Mouse (Mus musculus): ENCODE results near the gene Ap2a1.

The Ap2a1 gene

DNA sequence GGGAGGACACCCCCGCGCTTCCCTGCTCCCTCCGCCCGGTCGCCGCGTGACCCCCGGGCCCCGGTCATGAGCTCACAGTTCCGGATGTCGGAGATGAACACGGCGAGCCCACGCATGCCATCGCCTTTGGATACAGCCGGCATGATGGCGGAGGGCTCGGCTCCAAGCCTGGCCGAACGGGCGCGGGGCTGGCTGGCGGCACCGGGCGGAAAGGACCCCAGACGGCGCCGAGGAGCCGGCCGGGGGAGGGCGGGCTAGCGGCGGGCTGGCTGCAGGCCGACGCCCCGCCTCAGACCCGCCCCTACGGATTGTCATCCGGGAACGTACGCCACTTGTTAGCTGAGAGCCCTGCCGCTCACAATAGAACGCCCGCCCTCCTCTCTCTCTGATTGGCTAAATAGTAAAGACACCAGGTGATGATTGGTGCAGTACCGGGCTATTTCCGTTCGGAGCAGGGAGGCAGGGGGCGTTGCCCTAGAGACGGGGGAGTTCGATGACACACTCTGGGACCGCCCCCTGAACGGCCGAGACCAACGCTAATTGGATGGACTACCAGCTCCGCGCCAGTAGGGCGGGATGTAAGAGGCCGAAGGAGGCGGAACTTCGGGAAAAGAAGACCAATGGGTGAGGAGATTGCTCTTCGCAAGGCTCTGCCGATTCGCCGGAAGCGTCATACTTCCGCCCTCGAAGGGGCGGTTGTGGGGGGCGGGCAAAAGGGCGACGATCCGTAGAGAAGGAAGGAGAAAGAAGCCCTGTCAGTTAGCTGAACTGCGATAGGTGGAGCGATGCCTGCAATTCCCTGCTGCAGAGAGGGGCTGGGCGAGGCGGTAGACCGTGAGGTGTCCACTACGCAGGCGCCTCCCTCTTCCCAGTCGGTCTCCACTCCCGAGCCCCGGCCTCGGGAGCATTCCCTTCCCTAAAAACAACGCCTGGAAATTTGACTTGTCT is at the start of gene Ap2a1:
Gene Ap2a1, minus strand, starts transcription at position 293 of the 948 bp plus-strand sequence.
- peak; percentile 92 for DNase-seq (ENCODE audit: low spot score)

DNA sequence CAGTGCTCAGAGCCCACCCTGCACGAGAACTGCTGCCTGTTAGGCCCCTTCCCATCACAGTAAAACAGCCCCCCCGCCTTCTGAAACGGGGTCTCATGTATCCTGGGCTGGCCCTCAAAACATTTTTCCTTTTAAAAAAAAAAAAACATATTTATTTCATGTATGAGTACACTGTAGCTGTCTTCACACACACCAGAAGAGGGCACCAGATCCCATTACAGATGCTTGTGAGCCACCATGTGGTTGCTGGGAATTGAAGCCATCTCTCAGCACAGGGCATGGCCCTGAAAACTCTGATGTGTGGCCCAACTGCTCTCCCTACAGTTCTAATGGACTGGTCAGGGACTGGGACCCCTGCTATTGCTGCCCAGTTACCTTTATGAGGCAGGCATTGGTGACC is 49.0 kb upstream of the Ap2a1 start:
- DNase-seq (ENCODE audit: low spot score): no peak

DNA sequence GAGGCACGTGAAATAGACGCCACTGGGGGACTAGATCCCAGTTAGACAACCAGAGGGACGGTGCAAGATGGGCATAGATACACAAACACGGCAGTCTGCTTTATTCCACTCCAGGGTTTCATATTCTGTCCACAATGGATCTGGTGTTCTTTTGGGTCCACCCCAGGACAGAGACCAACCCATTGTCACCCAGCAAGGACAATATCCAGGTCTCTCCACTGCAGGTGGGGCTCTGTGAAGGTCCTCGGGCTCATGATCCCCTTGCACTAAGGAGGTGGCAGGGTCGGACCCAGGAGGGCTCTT is 45.8 kb upstream of the Ap2a1 start:
- DNase-seq (ENCODE audit: low spot score): no peak

DNA sequence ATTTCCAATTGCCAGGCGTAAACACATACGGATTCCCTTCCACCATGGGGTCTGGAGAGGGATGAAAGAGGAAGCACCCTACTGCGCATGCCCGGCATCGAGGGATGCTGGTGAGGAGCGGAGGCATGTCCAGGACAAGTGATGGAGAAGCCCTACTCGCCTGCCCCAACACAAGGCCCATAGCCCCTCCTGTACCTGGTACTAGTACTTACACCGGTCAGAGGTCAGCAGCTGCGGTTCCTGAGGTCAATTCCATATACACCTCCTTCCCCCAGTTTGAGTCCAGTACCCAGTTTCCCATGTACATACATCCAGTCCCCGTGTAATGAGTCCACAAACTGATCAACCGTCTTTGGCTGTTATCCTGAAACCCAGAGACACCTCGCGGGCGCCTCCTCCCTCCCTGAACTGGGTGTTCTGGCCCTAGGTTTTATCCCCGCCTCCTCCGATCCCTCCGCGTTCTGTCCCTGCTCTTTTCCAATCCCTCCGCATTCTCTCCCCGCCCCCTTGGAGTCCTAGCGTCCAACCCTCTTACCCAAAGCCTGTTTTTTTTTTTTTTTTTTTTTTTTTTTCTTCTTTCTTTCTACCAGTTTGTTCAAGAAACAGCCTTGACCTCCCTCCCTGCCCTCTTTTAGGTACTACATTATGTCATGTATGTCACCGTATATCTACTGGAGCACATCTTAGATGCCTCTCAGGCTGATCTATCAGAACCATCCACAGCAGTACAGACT is 45.3 kb upstream of the Ap2a1 start, which contains the start of gene Cpt1c:
Gene Cpt1c, minus strand, starts transcription at position 469 of the 734 bp plus-strand sequence.
- DNase-seq (ENCODE audit: low spot score): peak; percentile 64

DNA sequence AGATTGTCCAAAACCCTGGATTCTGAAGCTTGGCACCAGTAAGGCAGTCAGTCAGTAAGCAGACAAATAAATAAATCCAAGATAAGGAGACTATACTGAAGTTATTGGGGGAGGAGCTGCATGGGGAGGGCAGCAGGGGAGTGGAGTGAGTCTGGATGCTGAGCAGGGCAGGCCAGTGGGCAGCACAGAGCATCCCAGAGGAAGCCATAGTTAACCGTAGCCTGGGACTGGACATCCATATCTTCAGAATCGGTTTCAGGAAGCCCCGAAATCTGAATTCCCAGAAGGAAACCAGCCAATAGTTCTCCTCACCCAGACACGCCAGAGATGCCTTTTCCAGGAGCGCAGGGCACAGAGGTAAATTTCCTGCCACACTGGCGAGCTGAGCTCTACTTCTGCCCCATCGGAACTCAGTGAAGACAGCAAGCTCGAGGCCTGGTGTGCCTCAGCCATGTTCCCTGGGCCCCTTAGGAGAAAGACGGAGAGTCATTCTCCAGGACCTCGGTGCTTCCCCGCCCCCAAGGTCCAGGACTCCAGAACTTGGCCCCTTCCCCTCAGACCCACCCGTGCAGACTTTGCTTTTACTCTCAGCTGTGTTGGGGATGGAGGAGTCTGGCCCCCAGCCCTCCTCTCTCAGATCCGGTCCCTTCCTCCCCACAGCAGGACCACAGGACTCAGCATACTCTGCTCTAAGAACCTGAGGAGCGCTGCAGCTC is 44.3 kb upstream of the Ap2a1 start:
- DNase-seq (ENCODE audit: low spot score): no peak

DNA sequence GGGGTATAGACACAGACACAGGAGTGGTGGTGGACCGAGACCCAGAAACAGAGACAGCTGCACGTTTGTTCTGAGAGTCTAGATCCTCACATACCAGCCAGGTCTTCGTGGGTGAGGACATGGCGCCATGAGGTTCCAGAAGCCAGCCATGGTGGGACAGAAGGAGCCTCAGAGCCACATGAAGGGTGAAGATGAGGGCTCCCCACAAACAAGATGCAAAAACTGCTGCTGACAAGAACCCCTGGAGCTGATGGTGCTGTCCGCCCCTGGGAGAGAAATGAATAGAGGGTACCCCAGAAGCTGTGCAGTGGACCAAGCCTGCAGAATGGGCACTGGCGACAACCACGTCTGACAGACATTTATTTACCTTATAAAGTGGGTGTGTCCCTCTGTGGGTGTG is 41.8 kb upstream of the Ap2a1 start:
- no peak for DNase-seq (ENCODE audit: low spot score)

DNA sequence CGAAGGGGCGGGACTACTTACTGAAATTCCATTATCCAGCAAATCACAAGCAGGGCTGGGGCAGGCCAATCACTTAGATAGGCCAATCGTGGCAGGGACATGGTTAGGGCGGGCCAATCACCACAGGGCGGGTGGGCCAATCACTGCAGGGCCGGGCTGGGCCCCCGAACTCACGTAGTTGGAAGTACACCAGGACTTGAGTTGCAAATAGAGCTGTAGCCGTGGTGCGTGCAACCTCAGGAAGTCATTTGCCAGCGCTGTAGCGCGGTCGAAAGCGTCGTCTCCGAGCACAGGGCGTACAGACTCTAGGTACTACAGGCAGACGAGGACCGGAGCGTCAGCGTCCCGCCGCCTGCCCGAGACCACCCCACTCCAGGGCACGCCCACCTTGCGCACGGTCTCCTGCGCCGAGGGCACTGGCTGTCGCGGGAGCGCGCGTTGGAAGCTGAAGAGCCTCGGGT is 41.0 kb upstream of the Ap2a1 start:
- peak; percentile 60 for DNase-seq (ENCODE audit: low spot score)

DNA sequence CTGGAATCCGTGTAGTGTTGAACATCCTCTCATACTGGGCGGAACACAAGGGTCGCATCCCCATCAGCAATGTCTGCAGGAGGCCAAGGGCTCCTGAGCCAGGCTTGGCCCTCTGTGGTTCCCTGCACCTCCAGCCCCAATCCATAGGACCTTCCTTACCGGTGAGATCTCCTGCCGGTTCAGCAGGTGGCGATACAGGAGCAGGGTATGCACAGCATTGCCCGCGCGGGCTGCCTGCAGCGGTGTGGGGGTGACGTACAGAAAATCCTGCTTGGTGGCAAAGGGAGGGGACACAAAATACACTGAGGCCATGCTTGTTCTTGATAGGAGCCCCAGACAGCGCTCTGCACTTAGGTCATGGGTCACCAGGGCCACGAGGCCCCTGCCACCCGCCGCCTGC is 37.3 kb upstream of the Ap2a1 start:
- DNase-seq (ENCODE audit: low spot score): no peak

DNA sequence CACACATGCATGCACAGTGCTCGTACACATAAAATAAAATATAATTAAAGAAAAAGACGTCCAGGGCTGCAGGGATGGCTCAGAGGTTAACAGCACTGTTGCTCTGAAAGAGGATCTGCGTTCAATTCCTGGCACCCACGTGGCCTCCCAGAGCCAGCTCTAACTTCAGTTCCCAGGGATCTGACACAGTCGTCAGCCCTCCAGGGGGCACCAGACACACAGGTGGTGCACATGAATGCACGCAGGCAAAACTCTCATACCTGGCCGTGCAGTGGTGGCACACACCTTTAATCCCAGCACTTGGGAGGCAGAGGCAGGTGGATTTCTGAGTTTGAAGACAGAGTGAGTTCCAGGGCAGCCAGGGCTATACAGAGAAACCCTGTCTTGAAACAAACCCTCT is 36.7 kb upstream of the Ap2a1 start:
- no peak for DNase-seq (ENCODE audit: low spot score)

DNA sequence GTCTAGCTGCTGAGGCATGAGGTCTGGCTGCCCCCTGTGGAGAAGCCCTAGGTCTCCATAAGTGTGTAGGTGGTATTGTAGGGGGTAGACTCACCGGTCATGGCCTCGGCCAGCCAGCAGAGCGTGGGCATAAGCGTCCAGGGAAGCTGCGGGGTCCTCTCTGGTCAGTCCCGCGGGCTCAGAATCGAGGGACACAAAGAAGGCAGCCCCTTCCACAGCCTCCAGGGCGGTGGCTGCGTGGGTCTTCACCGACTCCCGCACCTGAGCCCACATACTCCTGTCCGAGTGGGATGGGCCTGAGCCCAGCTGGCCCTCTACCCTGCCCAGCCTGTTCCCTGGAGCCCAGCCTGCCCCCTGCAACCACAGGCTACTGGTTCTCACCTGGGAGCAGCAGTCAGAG is 35.7 kb upstream of the Ap2a1 start:
- no peak for DNase-seq (ENCODE audit: low spot score)

DNA sequence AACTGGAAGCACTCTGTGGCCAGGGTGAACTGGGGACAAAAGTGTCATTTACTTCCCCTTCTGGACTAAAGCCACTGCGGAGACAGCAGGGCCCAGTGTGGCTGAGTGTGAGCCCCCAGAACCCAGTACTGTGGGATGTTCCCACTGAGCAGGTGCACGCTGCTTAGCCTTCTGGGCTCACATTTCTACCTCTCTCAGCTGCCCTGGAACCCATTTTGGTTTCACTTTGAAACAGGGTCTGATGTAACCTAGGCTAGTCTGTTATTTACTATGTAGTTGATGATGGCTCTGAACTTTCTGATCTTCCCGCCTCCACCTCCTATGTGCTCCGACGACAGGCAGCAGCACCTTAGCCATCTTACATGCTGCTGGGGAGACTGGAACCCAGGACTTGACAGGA is 33.5 kb upstream of the Ap2a1 start:
- no peak for DNase-seq (ENCODE audit: low spot score)

DNA sequence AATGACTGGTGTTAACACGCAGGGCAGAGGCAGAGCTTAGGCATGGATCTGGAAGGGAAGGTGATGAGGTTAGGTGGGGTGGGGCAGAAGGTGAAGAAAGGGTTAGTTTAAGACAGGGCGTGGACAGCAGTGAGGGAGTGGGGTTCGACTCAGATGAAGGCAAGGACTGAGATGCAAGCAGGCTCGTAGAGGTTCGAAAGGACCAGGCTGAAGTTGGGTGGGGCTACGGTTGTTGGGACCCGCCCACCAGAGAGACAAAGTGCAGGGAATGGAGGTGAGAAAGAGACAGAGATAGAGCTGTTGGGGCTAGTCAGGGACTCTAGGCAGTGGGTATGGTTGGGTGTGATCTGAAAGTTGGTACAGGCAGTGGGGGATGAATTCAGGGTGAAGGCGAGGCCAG is 33.0 kb upstream of the Ap2a1 start:
- no peak for DNase-seq (ENCODE audit: low spot score)

DNA sequence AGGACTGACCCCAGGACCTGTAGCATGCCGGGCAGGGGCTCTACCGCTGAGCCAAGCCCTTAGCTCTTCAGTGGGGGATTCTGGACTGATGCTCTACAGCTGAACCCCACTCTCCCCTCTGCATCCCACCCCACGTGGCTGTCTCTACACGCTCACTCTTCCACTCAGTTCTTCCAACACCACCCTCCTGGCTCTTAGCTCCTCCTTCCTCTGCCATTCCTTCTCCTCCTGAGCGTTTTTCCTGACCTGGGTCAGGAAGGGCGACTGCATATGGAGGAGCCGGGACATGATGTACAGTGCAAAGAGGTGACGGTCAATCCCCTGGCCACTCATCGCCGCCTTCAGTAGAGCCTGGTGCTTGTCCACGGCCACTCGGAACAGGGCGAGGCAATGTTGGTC is 31.2 kb upstream of the Ap2a1 start:
- DNase-seq (ENCODE audit: low spot score): no peak

DNA sequence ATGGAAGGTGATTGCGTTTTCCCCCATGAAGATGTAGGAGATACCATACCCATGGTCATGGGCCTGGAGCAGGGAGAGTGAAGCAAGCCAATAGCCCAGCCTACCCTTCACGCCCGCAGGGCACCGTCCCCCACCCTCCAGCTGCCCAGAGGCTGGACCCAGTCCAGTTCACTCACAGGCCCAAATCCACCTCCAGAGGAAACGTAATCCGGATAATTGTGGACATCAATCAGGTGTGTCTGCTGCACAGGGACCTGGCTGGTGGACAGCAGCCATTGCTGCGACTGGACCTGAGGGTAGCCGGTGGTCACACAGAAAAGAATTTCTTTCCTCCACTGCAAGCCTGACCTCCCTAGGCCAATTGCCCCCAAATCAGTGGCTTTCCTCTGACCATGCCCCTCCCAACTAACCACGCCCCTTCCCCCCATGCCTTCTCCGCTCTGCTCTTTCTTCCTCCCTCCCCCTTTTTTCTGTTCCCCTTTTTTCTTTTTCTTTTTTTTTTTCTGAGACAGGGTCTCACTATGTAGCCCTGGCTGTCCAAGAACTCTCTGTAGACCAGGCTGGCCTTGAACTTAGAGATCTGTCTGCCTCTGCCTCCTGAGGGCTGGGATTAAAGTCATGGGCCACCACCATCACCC is 30.7 kb upstream of the Ap2a1 start:
- no peak for DNase-seq (ENCODE audit: low spot score)

DNA sequence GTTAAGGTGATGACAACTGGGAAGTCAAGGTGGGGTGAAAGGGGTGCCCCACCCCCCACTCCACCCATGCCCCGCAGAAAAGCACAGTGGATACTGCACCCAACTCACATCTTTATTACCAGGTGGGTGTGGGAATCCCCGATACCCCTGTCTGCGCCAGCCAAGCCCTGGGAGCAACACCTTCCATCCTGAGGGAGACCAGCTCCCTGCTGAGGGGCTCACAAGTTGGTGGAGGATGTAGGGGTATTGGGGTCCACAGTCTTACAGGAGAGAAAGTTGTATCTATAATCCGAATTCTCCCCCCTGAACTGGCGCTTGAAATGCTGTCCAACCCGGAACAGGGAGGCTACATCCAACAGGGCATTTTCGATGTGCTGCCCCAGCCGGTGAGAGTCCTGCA is 30.0 kb upstream of the Ap2a1 start:
- no peak for DNase-seq (ENCODE audit: low spot score)

DNA sequence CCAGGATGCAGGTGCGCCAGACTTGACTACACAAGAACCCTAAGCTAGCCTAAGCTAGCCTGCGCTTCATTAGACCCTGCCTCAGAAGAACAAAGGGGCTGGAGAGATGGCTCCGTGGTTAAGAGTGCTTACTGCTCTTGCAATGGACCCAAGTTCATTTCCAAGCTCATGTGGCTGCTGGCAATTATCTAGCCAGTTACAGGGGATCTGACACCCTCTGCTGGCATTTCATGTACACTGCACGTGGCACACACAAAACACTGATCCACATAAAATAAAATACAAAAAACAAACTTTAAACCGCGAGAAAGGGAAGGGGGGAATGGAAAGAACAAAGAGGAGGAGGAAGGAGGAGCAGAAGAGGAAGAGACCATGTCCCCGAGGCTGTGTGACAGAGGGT is 28.9 kb upstream of the Ap2a1 start:
- no peak for DNase-seq (ENCODE audit: low spot score)

DNA sequence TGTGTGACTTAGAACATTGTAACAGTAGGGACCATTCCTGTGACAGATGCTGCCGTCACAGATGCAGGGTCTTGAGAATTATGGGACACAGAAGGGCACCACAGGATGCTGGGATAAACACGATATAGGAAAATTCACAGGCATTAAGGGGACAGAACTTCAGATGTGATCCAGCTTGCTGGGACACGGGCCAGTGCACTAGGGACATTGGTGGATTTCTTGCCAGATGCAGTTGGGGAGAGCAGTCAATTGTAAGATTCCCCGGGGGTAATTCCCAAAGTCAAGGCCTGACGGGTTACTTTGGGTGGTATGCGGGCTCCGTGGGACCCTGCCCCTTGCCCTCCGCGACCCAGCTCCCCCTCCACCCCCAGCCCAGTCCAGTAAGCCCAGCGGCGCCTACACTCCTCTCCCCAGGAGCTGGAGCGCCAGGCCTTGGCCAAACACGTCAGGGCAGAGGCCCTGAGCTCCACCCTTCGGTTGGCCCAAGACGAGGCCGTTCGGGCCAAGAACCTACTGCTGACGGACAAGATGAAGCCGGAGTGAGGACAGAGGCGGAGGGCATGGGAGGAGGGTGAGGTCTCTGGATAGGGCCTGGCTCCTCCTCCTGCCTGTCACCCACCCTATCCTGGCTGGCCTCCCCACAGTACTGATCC is 28.0 kb upstream of the Ap2a1 start:
- no peak for DNase-seq (ENCODE audit: low spot score)

DNA sequence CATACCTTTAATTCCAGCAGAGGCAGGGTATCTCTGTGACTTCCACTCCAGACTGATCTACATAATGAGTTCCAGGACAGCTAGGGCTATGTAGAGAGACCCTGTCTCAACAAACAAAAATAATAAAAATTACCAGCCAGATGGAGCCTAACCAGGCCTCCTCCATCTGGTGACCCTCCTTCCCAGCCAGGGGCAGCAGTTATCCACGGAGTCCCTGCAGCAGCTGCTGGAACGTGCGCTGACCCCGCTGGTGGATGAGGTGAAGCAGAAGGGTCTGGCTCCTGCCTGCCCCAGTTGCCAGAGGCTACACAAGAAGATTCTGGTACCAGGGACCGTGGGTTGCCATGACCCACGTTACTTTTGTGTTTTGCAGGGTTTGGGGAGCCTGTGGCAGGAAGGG is 27.0 kb upstream of the Ap2a1 start:
- DNase-seq (ENCODE audit: low spot score): no peak

DNA sequence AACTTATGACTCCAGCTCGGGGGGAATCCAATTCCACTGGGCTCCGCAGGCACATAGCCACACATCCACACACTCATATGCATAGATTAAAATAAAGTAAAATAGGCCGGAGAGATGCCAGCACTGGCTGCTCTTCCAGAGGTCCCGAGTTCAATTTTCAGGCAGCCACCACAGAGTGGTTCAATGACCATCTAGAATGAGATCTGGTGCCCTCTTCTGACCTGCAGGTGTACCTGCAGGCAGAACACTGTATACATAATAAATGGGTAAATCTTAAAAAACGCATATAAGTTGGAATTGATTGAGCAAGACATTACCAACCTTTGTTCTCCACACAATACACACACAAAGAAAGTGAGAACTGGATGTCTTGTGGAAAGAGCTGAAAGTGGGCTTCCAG is 26.3 kb upstream of the Ap2a1 start:
- no peak for DNase-seq (ENCODE audit: low spot score)

DNA sequence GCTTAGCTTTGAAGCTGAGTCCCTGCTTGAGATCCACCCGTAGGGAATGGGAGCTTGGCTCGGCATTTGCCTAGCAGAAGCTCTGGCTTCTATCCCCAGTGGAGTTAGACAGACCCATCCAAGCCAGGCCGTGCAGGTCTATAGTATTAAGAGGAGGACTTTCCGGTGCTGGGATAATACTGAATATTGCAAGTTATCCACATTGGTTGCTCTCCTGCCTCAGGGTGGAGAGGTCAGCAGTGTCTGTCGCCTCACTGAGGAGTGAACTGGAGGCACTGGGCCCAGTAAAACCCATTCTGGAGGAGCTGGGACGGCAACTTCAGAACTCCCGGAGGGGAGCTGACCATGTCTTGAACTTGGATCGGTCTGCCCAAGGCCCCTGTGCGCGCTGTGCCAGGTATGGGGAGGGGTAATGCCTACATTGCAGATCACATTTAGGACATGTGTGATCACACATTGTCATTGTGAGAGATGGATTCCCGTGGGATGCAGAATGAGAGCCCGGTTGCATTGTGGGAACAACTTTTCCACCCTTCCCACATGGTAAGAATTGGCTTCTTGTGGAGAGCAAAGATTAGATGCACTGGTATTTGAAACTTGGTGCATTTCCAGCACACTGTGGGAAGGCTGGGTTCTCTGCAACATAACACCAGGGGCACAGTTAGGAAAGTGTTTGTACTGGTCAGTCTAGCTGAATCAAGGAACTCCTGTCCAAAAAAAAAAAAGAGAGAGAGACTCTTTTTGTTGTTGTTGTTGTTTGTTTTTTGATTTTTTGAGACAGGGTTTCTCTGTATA is 25.0 kb upstream of the Ap2a1 start:
- DNase-seq (ENCODE audit: low spot score): no peak

DNA sequence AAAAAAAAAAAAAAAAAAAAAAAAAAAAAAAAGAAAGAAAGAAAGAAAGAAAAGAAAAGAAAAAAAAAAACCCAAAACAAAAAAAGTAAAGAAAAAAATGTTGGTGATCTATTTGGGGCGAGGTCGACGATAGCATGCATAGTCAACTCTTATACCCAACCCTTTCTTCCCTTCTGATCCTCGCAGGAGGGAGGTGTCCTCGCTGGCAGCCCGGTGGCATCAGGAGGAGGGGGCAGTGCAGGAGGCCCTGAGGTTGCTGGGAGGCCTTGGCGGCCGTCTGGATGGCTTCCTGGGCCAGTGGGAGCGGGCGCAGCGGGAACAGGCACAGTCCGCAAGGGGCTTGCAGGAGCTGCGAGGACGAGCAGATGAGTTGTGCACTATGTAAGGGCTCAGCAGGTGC is 24.3 kb upstream of the Ap2a1 start:
- DNase-seq (ENCODE audit: low spot score): no peak

Data from urinary bladder, postnatal 25 days (tissue).